Mouse (Mus musculus): Measurements from ENCODE around the gene Gdf15.

- TF ChIP-seq CTCF (IDR thresholded peaks at IDR 0.05; ENCODE audit: borderline replicate concordance, insufficient read depth, low read length) = no peak
- peak; percentile 90 for TF ChIP-seq POLR2A (IDR thresholded peaks at IDR 0.05; ENCODE audit: low read depth, low read length)
Observed at GRCm38 (mm10) chr8:70593961-70594609, 38.2 kb downstream of the Gdf15 start, which contains the start of gene Isyna1.
